Mouse (Mus musculus) urinary bladder, postnatal 0 days (tissue): ENCODE measurements around the gene Hnrnph2. TPM values are rescaled to one million over a fixed set of nuclear protein-coding genes. Genes with fewer than 3 reads are reported as not detected.

Experiments used
- polyA plus RNA-seq: library from polyadenylated mRNA; unstranded; fragments of >200 nt; fragmentation: Nextera tagmentation; extraction: Ambion mirVana; gene quantifications from 2 replicates; pipeline ENCODE4 v1.2.1, GENCODE M21; 2015

The Hnrnph2 gene
- 79.9 and 85.6 TPM in 2 replicates for polyA plus RNA-seq

GRCm38 (mm10) chrX:134600659-134601379, at the start of gene Hnrnph2, which contains the start of gene Gla:
Gene Hnrnph2, plus strand, starts transcription at chrX:134601179.
Gene Gla, minus strand, starts transcription at chrX:134601125.

GRCm38 (mm10) chrX:134582888-134583669, 17.9 kb upstream of the Hnrnph2 start, which contains the start of gene Btk:
Gene Btk, minus strand, starts transcription at chrX:134583570.

GRCm38 (mm10) chrX:134585103-134586002, 15.6 kb upstream of the Hnrnph2 start, which contains the start of gene Rpl36a:
Gene Rpl36a, plus strand, starts transcription at chrX:134585654.

Other genes starting within 250 kb of the Hnrnph2 start
- gene Drp2, start 196.6 kb upstream of the Hnrnph2 start, polyA plus RNA-seq: 0.11 and 0.17 TPM in 2 replicates
- gene Taf7l, start 124.7 kb upstream of the Hnrnph2 start, polyA plus RNA-seq: not detected in 2 replicates
- 42.5 and 43.2 TPM in 2 replicates for gene Timm8a1, start 59.3 kb upstream of the Hnrnph2 start, polyA plus RNA-seq
- 0.93 and 2.5 TPM in 2 replicates for gene Btk, start 17.6 kb upstream of the Hnrnph2 start, polyA plus RNA-seq
- gene Rpl36a, start 15.5 kb upstream of the Hnrnph2 start, polyA plus RNA-seq: 380 and 391 TPM in 2 replicates
- gene Gla, start 54 bp upstream of the Hnrnph2 start, polyA plus RNA-seq: 5.9 and 6.4 TPM in 2 replicates
- 1.5 and 1.6 TPM in 2 replicates for gene Armcx4, start 85.3 kb downstream of the Hnrnph2 start, polyA plus RNA-seq
- gene Armcx1, start 116.8 kb downstream of the Hnrnph2 start, polyA plus RNA-seq: 17.7 and 22.6 TPM in 2 replicates
- gene Armcx6, start 150.2 kb downstream of the Hnrnph2 start, polyA plus RNA-seq: 6.0 and 6.1 TPM in 2 replicates
- gene Armcx3, start 155.4 kb downstream of the Hnrnph2 start, polyA plus RNA-seq: 41.4 and 50.7 TPM in 2 replicates
- 22.7 and 25.9 TPM in 2 replicates for gene Armcx2, start 208.0 kb downstream of the Hnrnph2 start, polyA plus RNA-seq